Mouse (Mus musculus) limb, embryonic 14.5 days (tissue): ENCODE measurements around the gene Mcrip1. TPM values are rescaled to one million over a fixed set of nuclear protein-coding genes. Genes with fewer than 3 reads are reported as not detected.
"Not testable (repeated sequence)": the region's sequence is repeated elsewhere in the genome, so short reads cannot be mapped to it uniquely, and the experiment has no call there.

Experiments used
- ATAC-seq: fragments of 200-750 bp; cut with Nextera tagmentation; 2 replicates; pipeline ENCODE4 v1.8.0; 2017; ENCODE audit warnings: low read depth, moderate number of reproducible peaks, moderate TSS enrichment; ENCODE audit not compliant: low FRiP score
- DNase-seq: peaks from one replicate; pipeline ENCODE4 v3.0.0-alpha.2; 2015; ENCODE audit warnings: low spot score
- H3K27ac ChIP-seq: fragments of 300-500 bp; sonication (generic); replicated peaks from 2 replicates; pipeline ENCODE4 v1.5.1; 2014; ENCODE audit warnings: low read depth, mild to moderate bottlenecking, low read length, moderate library complexity, mixed read lengths
- H3K27me3 ChIP-seq: fragments of 300-500 bp; sonication (generic); 2 replicates; pipeline ENCODE4 v1.6.1; 2014; ENCODE audit warnings: low read length, mixed read lengths; ENCODE audit not compliant: control insufficient read depth, insufficient read depth
- H3K36me3 ChIP-seq: fragments of 300-500 bp; sonication (generic); 2 replicates; pipeline ENCODE4 v1.6.1; 2014; ENCODE audit warnings: mild to moderate bottlenecking, low read length, moderate library complexity, mixed read lengths; ENCODE audit not compliant: control insufficient read depth, insufficient read depth
- H3K4me1 ChIP-seq: fragments of 300-500 bp; sonication (generic); 2 replicates; pipeline ENCODE4 v1.6.1; 2014; ENCODE audit warnings: antibody characterized with exemption, low read length, mixed read lengths; ENCODE audit not compliant: control insufficient read depth, insufficient read depth
- H3K4me2 ChIP-seq: fragments of 300-500 bp; sonication (generic); replicated peaks from 2 replicates; pipeline ENCODE4 v1.6.1; 2014; ENCODE audit warnings: low read depth, mild to moderate bottlenecking, low read length, moderate library complexity; ENCODE audit not compliant: severe bottlenecking
- H3K4me3 ChIP-seq: fragments of 300-500 bp; sonication (generic); replicated peaks from 2 replicates; pipeline ENCODE4 v1.5.1; 2014; ENCODE audit warnings: low read length
- H3K9ac ChIP-seq: fragments of 300-500 bp; sonication (generic); 2 replicates; pipeline ENCODE4 v1.6.1; 2014; ENCODE audit warnings: mild to moderate bottlenecking, low read depth, low read length, moderate library complexity; ENCODE audit not compliant: severe bottlenecking
- H3K9me3 ChIP-seq: fragments of 300-500 bp; sonication (generic); 2 replicates; pipeline ENCODE4 v1.6.1; 2016; ENCODE audit warnings: low read length; ENCODE audit not compliant: control insufficient read depth
- POLR2A ChIP-seq: fragments of 200-500 bp; IDR thresholded peaks from 2 replicates; pipeline ENCODE4 v1.8.0; 2012; ENCODE audit warnings: inconsistent platforms, mild to moderate bottlenecking, moderate library complexity, borderline replicate concordance; ENCODE audit not compliant: insufficient read depth, insufficient read length; ENCODE audit errors: extremely low read depth
- WGBS: fragments of 180-500 bp; shearing (Covaris S2); extraction: QIAGEN DNeasy Blood & Tissue Kit; methylation state at CpG from one replicate; pipeline ENCODE4 v1.1.7; 2014; 5-methylcytosine and 5-hydroxymethylcytosine counted together
- polyA plus RNA-seq, 2 experiments: library from polyadenylated mRNA; depleted of rRNA in 1 of 2; stranded (reverse) in 1 of 2; unstranded in 1 of 2; fragments of >200 nt; fragmentation: Nextera tagmentation in 1 of 2; extraction: Ambion mirVana in 1 of 2; gene quantifications; 2 replicates each; pipeline versions ENCODE4 v1.2.1 to v1.2.3; 2012 to 2014

Gene Mcrip1
- polyA plus RNA-seq, 2 experiments, result 203 to 271 TPM

GRCm38 (mm10) chr11:120588531-120588930 is 39.0 kb upstream of the Mcrip1 start:
- DNase-seq, result no peak
- peaks cover 87% of the 10 kb centered on the region for H3K36me3 ChIP-seq

DNA sequence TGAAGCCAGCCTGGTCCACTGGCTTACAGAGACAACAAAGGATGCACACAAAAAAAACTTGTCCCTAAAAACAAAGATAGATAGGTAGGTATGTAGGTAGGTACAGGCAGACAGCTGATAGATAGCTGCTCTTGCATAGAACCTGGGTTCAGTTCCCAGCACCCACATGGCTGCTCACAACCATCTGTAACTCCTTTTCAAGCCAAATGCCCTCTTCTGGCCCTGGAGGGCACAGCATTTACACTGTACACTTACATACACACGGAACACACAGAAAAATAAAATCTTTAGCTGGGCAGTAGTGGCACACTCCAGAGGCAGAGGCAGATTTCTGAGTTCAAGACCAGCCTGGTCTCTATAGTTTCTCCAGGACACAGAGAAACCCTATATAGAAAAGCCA is 34.4 kb upstream of the Mcrip1 start:
- ATAC-seq, result no peak
- no peaks in the 10 kb centered on the region for H3K9me3 ChIP-seq
- TF ChIP-seq POLR2A, result no peak
- H3K4me3 ChIP-seq, result no peak overlapping the region
- DNase-seq, result no peak
- H3K9ac ChIP-seq, result no peak overlapping the region
- H3K4me2 ChIP-seq, result no peak overlapping the region
- peaks cover 21% of the 10 kb centered on the region for H3K4me1 ChIP-seq
- no peak overlapping the region for H3K27ac ChIP-seq
- H3K36me3 ChIP-seq, result peaks cover 55% of the 10 kb centered on the region
- 100% methylated on average over 1 of the region's 1 CpGs for WGBS
- no peaks in the 10 kb centered on the region for H3K27me3 ChIP-seq

More at GRCm38 (mm10) chr11:120588531-120588930, 39.0 kb upstream of the Mcrip1 start:
- Histone ChIP-seq H3K9me3 (no peaks in the 10 kb centered on the region), H3K4me3 (no peak overlapping the region), H3K9ac (no peak overlapping the region), H3K27ac (no peak overlapping the region), H3K27me3 (no peaks in the 10 kb centered on the region), H3K4me1 (no peaks in the 10 kb centered on the region), H3K4me2 (no peak overlapping the region)
- 92% methylated on average over 6 of the region's 6 CpGs for WGBS
- no peak for TF ChIP-seq POLR2A
- no peak for ATAC-seq

DNA sequence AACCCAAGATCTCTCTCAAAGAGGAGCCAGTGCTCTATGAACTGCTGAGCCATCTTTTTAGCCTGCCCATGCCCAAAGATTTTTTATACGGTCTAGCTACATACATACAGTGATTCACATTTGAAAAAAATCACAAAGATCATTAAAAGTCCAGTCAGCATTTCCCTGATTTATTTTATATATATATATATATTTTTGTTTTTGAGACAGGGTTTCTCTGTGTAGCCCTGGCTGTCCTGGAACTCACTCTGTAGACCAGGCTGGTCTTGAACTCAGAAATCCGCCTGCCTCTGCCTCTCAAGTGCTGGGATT is 33.4 kb upstream of the Mcrip1 start:
- not testable (repeated sequence) for H3K27ac ChIP-seq, H3K9ac ChIP-seq, H3K9me3 ChIP-seq, H3K4me3 ChIP-seq, H3K27me3 ChIP-seq, DNase-seq, H3K4me2 ChIP-seq, ATAC-seq
- H3K36me3 ChIP-seq, result peaks cover 55% of the 10 kb centered on the region
- H3K4me1 ChIP-seq, result peaks cover 21% of the 10 kb centered on the region
- 85% methylated on average over 2 of the region's 2 CpGs for WGBS

DNA sequence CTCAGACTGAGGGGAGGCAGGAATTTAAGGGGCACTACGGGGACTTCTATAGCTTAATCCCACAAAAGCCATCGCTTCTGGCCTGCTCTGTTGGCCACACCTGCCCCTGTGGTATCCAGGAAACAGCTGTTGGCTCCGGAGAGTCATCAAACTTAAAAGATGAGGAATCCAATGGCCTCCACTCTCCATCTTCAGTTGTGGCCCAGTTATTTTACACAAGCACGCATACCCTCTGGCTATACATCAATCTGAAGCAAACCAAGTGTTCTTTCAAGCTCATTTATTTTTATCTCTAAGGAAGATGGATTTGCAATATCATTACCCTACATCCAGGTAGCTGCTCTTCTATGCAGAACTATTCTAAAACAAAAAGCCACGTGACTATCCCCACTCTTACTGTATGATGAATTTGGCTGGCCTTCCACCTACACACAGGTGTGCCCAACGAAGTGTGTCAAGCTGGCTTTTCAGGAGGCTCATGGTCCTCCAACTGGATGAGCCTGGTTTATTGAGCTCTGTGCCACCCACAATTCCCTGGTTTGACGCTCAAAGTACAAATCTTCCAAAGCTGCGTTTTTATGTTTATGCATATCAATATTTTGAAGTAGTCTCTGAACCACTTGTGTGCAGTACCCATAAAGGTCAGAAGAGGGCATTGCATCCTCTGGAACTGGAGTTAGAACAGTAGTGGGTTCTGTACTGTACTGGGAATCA is 32.9 kb upstream of the Mcrip1 start:
- Histone ChIP-seq H3K4me2 (peak overlapping the region; percentile 96), H3K4me1 (peaks cover 21% of the 10 kb centered on the region), H3K9me3 (no peaks in the 10 kb centered on the region), H3K36me3 (peaks cover 55% of the 10 kb centered on the region), H3K27me3 (no peaks in the 10 kb centered on the region), H3K27ac (peak overlapping the region; percentile 93), H3K9ac (peak overlapping the region; percentile 85), H3K4me3 (peak overlapping the region; percentile 82)
- WGBS, result 69% methylated on average over 8 of the region's 8 CpGs
- no peak for DNase-seq
- TF ChIP-seq POLR2A, result no peak
- ATAC-seq, result no peak

DNA sequence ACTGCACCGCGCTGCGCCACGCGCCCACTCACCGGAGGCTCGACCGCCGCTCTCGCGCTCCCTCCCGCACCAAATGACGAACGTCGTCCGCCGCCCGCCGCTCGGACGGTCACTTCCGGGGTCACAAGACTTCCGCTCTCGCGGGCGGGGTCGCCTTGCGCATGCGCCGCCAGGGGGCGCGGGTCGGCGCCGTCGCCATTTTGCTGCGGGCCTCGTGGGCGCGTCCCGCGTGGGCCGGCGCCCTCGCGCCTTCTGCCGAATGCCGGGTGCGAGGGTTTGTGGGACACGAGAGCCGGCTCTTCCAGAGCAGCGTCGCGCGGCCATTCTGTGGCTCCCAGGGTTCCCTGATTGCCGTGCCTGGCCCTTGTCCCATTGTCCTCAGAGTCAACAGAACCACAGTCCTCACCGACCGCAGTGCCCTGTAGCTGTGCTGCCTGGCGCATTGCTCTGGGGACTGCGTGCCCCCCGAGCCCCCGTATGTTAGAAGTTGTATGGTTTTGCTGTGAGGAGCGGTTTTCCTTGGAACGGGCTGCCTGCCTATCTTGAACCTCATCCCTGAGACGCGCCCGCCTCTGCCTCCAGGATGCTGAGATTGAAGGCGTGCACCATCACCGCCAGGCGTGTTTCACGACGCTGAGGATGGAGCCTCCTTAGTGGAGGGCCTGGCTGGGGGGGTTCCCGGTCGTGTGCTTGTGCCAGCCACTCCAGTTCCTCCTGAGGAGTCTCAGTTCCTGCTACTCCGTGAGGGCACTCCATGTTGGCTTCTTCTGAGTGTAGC is 32.2 kb upstream of the Mcrip1 start, which contains the start of gene Arhgdia:
Gene Arhgdia, minus strand, starts transcription at position 135 of the 778 bp plus-strand sequence.
- Histone ChIP-seq H3K4me1 (peaks cover 21% of the 10 kb centered on the region), H3K9me3 (no peaks in the 10 kb centered on the region), H3K4me3 (peak within 1 kb of the TSS; percentile 82), H3K9ac (peak within 1 kb of the TSS; percentile 85), H3K4me2 (peak within 1 kb of the TSS; percentile 96), H3K27ac (peak within 1 kb of the TSS; percentile 93), H3K36me3 (peaks cover 54% of the 10 kb centered on the region), H3K27me3 (no peaks in the 10 kb centered on the region)
- 9% methylated on average over 56 of the region's 75 CpGs for WGBS
- peak; percentile 83; the same call in 1 of the 2 replicates for TF ChIP-seq POLR2A
- ATAC-seq (peak; percentile 73), DNase-seq (peak; percentile 77)
